Mouse (Mus musculus): Measurements from ENCODE around the gene Thrap3. TPM values are rescaled to one million over a fixed set of nuclear protein-coding genes. Genes with fewer than 3 reads are reported as not detected.

The Thrap3 gene
- polyA plus RNA-seq, 1 experiment from 2014 or later = 236 TPM

- WGBS = 76% methylated on average over 11 of the region's 11 CpGs
- H3K9me3 ChIP-seq = no peaks in the 10 kb centered on the region
- peaks cover 77% of the 10 kb centered on the region for H3K36me3 ChIP-seq
- no peak for ATAC-seq (ENCODE audit: low FRiP score, low read depth)
- no peak overlapping the region for H3K4me2 ChIP-seq (replicated peaks)
- H3K27me3 ChIP-seq (replicated peaks) = no peaks in the 10 kb centered on the region
- H3K4me1 ChIP-seq = peaks cover 19% of the 10 kb centered on the region
- H3K4me3 ChIP-seq = no peak overlapping the region
- no peak overlapping the region for H3K9ac ChIP-seq
- no peak overlapping the region for H3K27ac ChIP-seq
Observed at GRCm38 (mm10) chr4:126130502-126130901, 72.1 kb downstream of the Thrap3 start.

GRCm38 (mm10) chr4:126123309-126124040 lies 79.1 kb downstream of the Thrap3 start:
- Histone ChIP-seq H3K4me1 (no peaks in the 10 kb centered on the region), H3K4me2 (replicated peaks) (no peak overlapping the region), H3K4me3 (no peak overlapping the region), H3K27ac (no peak overlapping the region), H3K36me3 (peaks cover 51% of the 10 kb centered on the region), H3K9ac (no peak overlapping the region), H3K9me3 (peaks cover 14% of the 10 kb centered on the region), H3K27me3 (replicated peaks) (no peaks in the 10 kb centered on the region)
- ATAC-seq (ENCODE audit: low FRiP score, low read depth) = no peak
- WGBS = 93% methylated on average over 10 of the region's 10 CpGs

- Histone ChIP-seq H3K27me3 (replicated peaks) (no peaks in the 10 kb centered on the region), H3K4me2 (replicated peaks) (no peak overlapping the region), H3K4me1 (0 out of 2 replicates have a peak, but pooled peaks cover 5% of the 10 kb centered on the region), H3K36me3 (peaks cover 30% of the 10 kb centered on the region), H3K4me3 (no peak overlapping the region), H3K9ac (no peak overlapping the region), H3K27ac (no peak overlapping the region), H3K9me3 (peaks cover 14% of the 10 kb centered on the region)
- 94% methylated on average over 2 of the region's 2 CpGs for WGBS
- no peak for ATAC-seq (ENCODE audit: low FRiP score, low read depth)
Observed at GRCm38 (mm10) chr4:126120506-126120905, 82.1 kb downstream of the Thrap3 start.

- no peak overlapping the region for H3K4me3 ChIP-seq
- H3K4me2 ChIP-seq (replicated peaks) = no peak overlapping the region
- ATAC-seq (ENCODE audit: low FRiP score, low read depth) = no peak
- peaks cover 14% of the 10 kb centered on the region for H3K9me3 ChIP-seq
- H3K27ac ChIP-seq = no peak overlapping the region
- H3K27me3 ChIP-seq (replicated peaks) = no peaks in the 10 kb centered on the region
- WGBS = 89% methylated on average over 5 of the region's 5 CpGs
- H3K4me1 ChIP-seq = 0 out of 2 replicates have a peak, but pooled peaks cover 5% of the 10 kb centered on the region
- H3K9ac ChIP-seq = no peak overlapping the region
- H3K36me3 ChIP-seq = peaks cover 25% of the 10 kb centered on the region
Observed at GRCm38 (mm10) chr4:126120052-126120451, 82.5 kb downstream of the Thrap3 start.

GRCm38 (mm10) chr4:126119051-126119450 lies 83.5 kb downstream of the Thrap3 start:
- Histone ChIP-seq H3K27ac (no peak overlapping the region), H3K27me3 (replicated peaks) (no peaks in the 10 kb centered on the region), H3K4me1 (0 out of 2 replicates have a peak, but pooled peaks cover 5% of the 10 kb centered on the region), H3K4me2 (replicated peaks) (no peak overlapping the region), H3K36me3 (peaks cover 18% of the 10 kb centered on the region), H3K9me3 (peaks cover 14% of the 10 kb centered on the region), H3K9ac (no peak overlapping the region), H3K4me3 (no peak overlapping the region)
- no peak for ATAC-seq (ENCODE audit: low FRiP score, low read depth)
- WGBS = 89% methylated on average over 1 of the region's 1 CpGs

- peaks cover 14% of the 10 kb centered on the region for H3K9me3 ChIP-seq
- H3K4me3 ChIP-seq = no peak overlapping the region
- no peak overlapping the region for H3K9ac ChIP-seq
- no peak for ATAC-seq (ENCODE audit: low FRiP score, low read depth)
- no peak overlapping the region for H3K27ac ChIP-seq
- peaks cover 18% of the 10 kb centered on the region for H3K36me3 ChIP-seq
- no peaks in the 10 kb centered on the region for H3K27me3 ChIP-seq (replicated peaks)
- H3K4me1 ChIP-seq = 0 out of 2 replicates have a peak, but pooled peaks cover 9% of the 10 kb centered on the region
- no peak overlapping the region for H3K4me2 ChIP-seq (replicated peaks)
- 89% methylated on average over 4 of the region's 4 CpGs for WGBS
Observed at GRCm38 (mm10) chr4:126118651-126119050, 83.9 kb downstream of the Thrap3 start.

GRCm38 (mm10) chr4:126117116-126117515 lies 85.4 kb downstream of the Thrap3 start:
- Histone ChIP-seq H3K36me3 (peaks cover 14% of the 10 kb centered on the region), H3K9ac (no peak overlapping the region), H3K9me3 (peaks cover 14% of the 10 kb centered on the region), H3K27me3 (replicated peaks) (no peaks in the 10 kb centered on the region), H3K4me3 (no peak overlapping the region), H3K27ac (no peak overlapping the region), H3K4me2 (replicated peaks) (no peak overlapping the region), H3K4me1 (0 out of 2 replicates have a peak, but pooled peaks cover 14% of the 10 kb centered on the region)
- WGBS = 86% methylated on average over 8 of the region's 8 CpGs
- ATAC-seq (ENCODE audit: low FRiP score, low read depth) = no peak

- 70% methylated on average over 6 of the region's 6 CpGs for whole genome bisulfite sequencing
- peaks cover 18% of the 10 kb centered on the region for H3K4me1 ChIP-seq
Observed at GRCm38 (mm10) chr4:126115871-126116521, 86.6 kb downstream of the Thrap3 start.

GRCm38 (mm10) chr4:126115411-126115810 lies 87.1 kb downstream of the Thrap3 start:
- Histone ChIP-seq H3K9me3 (no peaks in the 10 kb centered on the region), H3K4me2 (replicated peaks) (no peak overlapping the region), H3K9ac (no peak overlapping the region), H3K27ac (no peak overlapping the region), H3K4me3 (no peak overlapping the region), H3K4me1 (peaks cover 24% of the 10 kb centered on the region), H3K36me3 (peaks cover 6% of the 10 kb centered on the region), H3K27me3 (replicated peaks) (no peaks in the 10 kb centered on the region)
- ATAC-seq (ENCODE audit: low FRiP score, low read depth) = no peak
- 83% methylated on average over 9 of the region's 9 CpGs for WGBS

More at GRCm38 (mm10) chr4:126115871-126116521, 86.6 kb downstream of the Thrap3 start:
- Histone ChIP-seq H3K27ac (no peak overlapping the region), H3K9me3 (peaks cover 3% of the 10 kb centered on the region; the same call in 1 of the 2 replicates), H3K9ac (no peak overlapping the region), H3K4me2 (replicated peaks) (no peak overlapping the region), H3K27me3 (replicated peaks) (no peaks in the 10 kb centered on the region), H3K36me3 (peaks cover 10% of the 10 kb centered on the region), H3K4me3 (no peak overlapping the region)
- ATAC-seq (ENCODE audit: low FRiP score, low read depth) = no peak

Other genes with a start within 250 kb of the Thrap3 start
- gene Csf3r, start 178.2 kb downstream of the Thrap3 start, polyA plus RNA-seq (2016; fragmentation: Nextera tagmentation; extraction: Ambion mirVana) = 0.60 and 0.61 TPM in 2 replicates
- gene Mrps15, start 155.8 kb downstream of the Thrap3 start, polyA plus RNA-seq (2016; fragmentation: Nextera tagmentation; extraction: Ambion mirVana) = 131 and 135 TPM in 2 replicates
- 23.7 and 24.1 TPM in 2 replicates for gene Oscp1, start 144.2 kb downstream of the Thrap3 start, polyA plus RNA-seq (2016; fragmentation: Nextera tagmentation; extraction: Ambion mirVana)
- gene Lsm10, start 106.1 kb downstream of the Thrap3 start, polyA plus RNA-seq (2016; fragmentation: Nextera tagmentation; extraction: Ambion mirVana) = 38.8 and 38.9 TPM in 2 replicates
- 46.2 and 49.4 TPM in 2 replicates for gene Stk40, start 98.8 kb downstream of the Thrap3 start, polyA plus RNA-seq (2016; fragmentation: Nextera tagmentation; extraction: Ambion mirVana)
- gene Eva1b, start 55.0 kb downstream of the Thrap3 start, polyA plus RNA-seq (2016; fragmentation: Nextera tagmentation; extraction: Ambion mirVana) = 28.7 and 33.5 TPM in 2 replicates
- gene Sh3d21, start 39.3 kb downstream of the Thrap3 start, polyA plus RNA-seq (2016; fragmentation: Nextera tagmentation; extraction: Ambion mirVana) = 2.0 and 2.1 TPM in 2 replicates
- 140 and 149 TPM in 2 replicates for gene Map7d1, start 53.6 kb upstream of the Thrap3 start, polyA plus RNA-seq (2016; fragmentation: Nextera tagmentation; extraction: Ambion mirVana)
- 119 and 127 TPM in 2 replicates for gene Trappc3, start 59.6 kb upstream of the Thrap3 start, polyA plus RNA-seq (2016; fragmentation: Nextera tagmentation; extraction: Ambion mirVana)
- 12.1 and 13.8 TPM in 2 replicates for gene Col8a2, start 84.0 kb upstream of the Thrap3 start, polyA plus RNA-seq (2016; fragmentation: Nextera tagmentation; extraction: Ambion mirVana)
- gene Adprhl2, start 118.9 kb upstream of the Thrap3 start, polyA plus RNA-seq (2016; fragmentation: Nextera tagmentation; extraction: Ambion mirVana) = 70.3 and 73.6 TPM in 2 replicates
- 3.3 and 4.0 TPM in 2 replicates for gene Tekt2, start 122.9 kb upstream of the Thrap3 start, polyA plus RNA-seq (2016; fragmentation: Nextera tagmentation; extraction: Ambion mirVana)
- 17.2 and 18.6 TPM in 2 replicates for gene Ago3, start 226.8 kb upstream of the Thrap3 start, polyA plus RNA-seq (2016; fragmentation: Nextera tagmentation; extraction: Ambion mirVana)

Data from neural tube, embryonic 12.5 days (tissue).